Mouse (Mus musculus): ENCODE measurements around the gene Zfand2b. TPM values are rescaled to one million over a fixed set of nuclear protein-coding genes. Genes with fewer than 3 reads are reported as not detected.

Zfand2b gene
- total and polyA plus RNA-seq, 3 experiments = 15.7 to 40.7 (median 19.5) TPM

DNA sequence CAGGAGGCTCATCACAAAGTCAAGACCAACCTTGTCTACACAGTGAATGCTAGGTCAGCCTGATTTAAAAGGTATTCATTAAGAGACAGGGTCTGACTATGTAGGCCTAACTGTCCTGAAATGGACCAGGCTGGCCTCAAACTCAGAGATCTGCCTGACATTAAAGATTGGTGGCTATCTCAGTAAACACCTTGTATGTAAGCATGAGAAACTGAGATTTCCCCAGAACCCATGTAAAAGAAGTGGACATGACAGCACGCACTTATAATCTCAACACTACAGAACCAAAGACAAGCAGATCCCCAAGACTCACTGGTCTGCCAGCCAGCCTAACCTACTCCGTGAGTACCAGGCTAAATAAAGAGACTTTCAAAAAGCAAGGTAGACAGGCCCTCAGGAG, 30.0 kb upstream of the Zfand2b start:
- Histone ChIP-seq H3K9ac (ENCODE audit: insufficient read depth, low read depth) (no peak overlapping the region), H3K4me1 (ENCODE audit: control insufficient read depth in 1 of 2, insufficient read depth in 2 of 2) (peaks cover 0 to 19% of the 10 kb centered on the region in 2 experiments; a peak in 2 of 4 replicates), H3K4me3 (replicated peaks in 1 of 3; ENCODE audit: low read depth in 2 of 3, low read length in 2 of 3, poor library complexity in 1 of 3) (no peak overlapping the region), H3K9me3 (replicated peaks; ENCODE audit: low read length) (no peaks in the 10 kb centered on the region), H3K27ac (ENCODE audit: insufficient read depth, low read depth) (no peak overlapping the region), H3K27me3 (replicated peaks) (no peaks in the 10 kb centered on the region), H3K79me2 (replicated peaks; ENCODE audit: control insufficient read depth, extremely low read depth, insufficient read depth, poor library complexity, severe bottlenecking) (no peaks in the 10 kb centered on the region), H3K4me2 (ENCODE audit: insufficient read depth, low read depth, poor library complexity, severe bottlenecking) (no peak overlapping the region), H3K36me3 (replicated peaks in 1 of 2; ENCODE audit: control insufficient read depth in 1 of 2, insufficient read depth in 1 of 2, low read length in 1 of 2) (peaks cover 30 to 50% of the 10 kb centered on the region in 2 experiments)
- no peak for DNase-seq (ENCODE audit: extremely low read depth)
- TF ChIP-seq SIN3A (IDR thresholded peaks at IDR 0.05; ENCODE audit: low read length) = no peak
- dilution Hi-C loops (cut with MboI; ENCODE audit: extremely low pct_ligation_motif_present, extremely low pct_unique_long_range_greater_than_20kb, low sequenced_read_pairs) = no loop called here
- in situ Hi-C loops (cut with MboI; ENCODE audit: low pct_ligation_motif_present, low pct_unique_long_range_greater_than_20kb, low sequenced_read_pairs) = no loop called here

DNA sequence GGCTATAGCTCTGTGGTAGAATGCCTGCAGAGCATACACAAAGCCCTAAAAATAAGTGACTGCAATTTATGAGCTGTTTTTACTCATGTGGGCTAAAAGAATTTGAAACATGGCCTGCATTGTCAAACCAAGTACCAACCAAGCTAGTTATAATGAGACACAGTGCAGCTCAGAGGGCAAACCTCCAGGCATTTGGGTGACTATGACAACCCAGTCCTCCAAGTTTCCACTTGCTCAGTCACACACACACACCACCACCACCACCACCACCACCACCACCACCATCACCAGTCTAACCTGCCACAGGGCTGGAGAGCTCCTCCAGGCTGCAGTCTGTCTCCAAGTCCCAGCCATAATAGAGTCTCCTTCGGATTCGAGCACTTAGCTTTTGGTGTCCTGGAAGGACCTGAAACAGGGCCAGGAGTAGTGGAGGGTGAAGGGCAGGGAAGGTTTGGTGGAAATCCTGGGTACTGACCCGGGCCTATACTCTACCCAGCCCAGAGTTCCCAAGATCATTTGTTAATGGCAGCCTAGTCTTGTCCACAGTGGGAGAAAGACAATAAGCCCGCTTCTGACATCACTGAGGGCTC, 27.8 kb upstream of the Zfand2b start:
- H3K27ac ChIP-seq (ENCODE audit: insufficient read depth, low read depth) = no peak overlapping the region
- peak overlapping the region in 2 of 3 experiments; percentile 82 to 93 for H3K4me3 ChIP-seq (replicated peaks in 1 of 3; ENCODE audit: low read depth in 2 of 3, low read length in 2 of 3, poor library complexity in 1 of 3)
- peaks cover 2 to 30% of the 10 kb centered on the region in 2 experiments; a peak in 2 of 4 replicates for H3K4me1 ChIP-seq (ENCODE audit: control insufficient read depth in 1 of 2, insufficient read depth in 2 of 2)
- in situ Hi-C loops (cut with MboI; ENCODE audit: low pct_ligation_motif_present, low pct_unique_long_range_greater_than_20kb, low sequenced_read_pairs) = no loop called here
- DNase-seq (ENCODE audit: extremely low read depth) = no peak
- peak overlapping the region; percentile 74 for H3K9ac ChIP-seq (ENCODE audit: insufficient read depth, low read depth)
- no peaks in the 10 kb centered on the region for H3K9me3 ChIP-seq (replicated peaks; ENCODE audit: low read length)
- no peaks in the 10 kb centered on the region for H3K79me2 ChIP-seq (replicated peaks; ENCODE audit: control insufficient read depth, extremely low read depth, insufficient read depth, poor library complexity, severe bottlenecking)
- peaks cover 44 to 63% of the 10 kb centered on the region in 2 experiments for H3K36me3 ChIP-seq (replicated peaks in 1 of 2; ENCODE audit: control insufficient read depth in 1 of 2, insufficient read depth in 1 of 2, low read length in 1 of 2)
- dilution Hi-C loops (cut with MboI; ENCODE audit: extremely low pct_ligation_motif_present, extremely low pct_unique_long_range_greater_than_20kb, low sequenced_read_pairs) = no loop called here
- TF ChIP-seq BHLHE40 (IDR thresholded peaks at IDR 0.05; ENCODE audit: low read depth, low read length) (no peak), E2F4 (IDR thresholded peaks at IDR 0.05; ENCODE audit: insufficient replicate concordance, low read depth, low read length) (no peak), MAX (IDR thresholded peaks at IDR 0.05; ENCODE audit: low read length) (no peak), USF2 (conservative IDR thresholded peaks at IDR 0.05; ENCODE audit: low read depth, low read length) (no peak), HCFC1 (IDR thresholded peaks at IDR 0.05; ENCODE audit: low read depth, low read length) (no peak), NELFE (IDR thresholded peaks at IDR 0.05; ENCODE audit: low read depth, low read length) (no peak), ZNF384 (IDR thresholded peaks at IDR 0.05; ENCODE audit: low read depth, low read length) (no peak), ZKSCAN1 (IDR thresholded peaks at IDR 0.05; ENCODE audit: borderline replicate concordance, low read depth, low read length) (no peak), IRF4 (IDR thresholded peaks at IDR 0.05; ENCODE audit: low read depth, low read length) (no peak), RAD21 (IDR thresholded peaks at IDR 0.05; ENCODE audit: low read depth, low read length) (no peak), MAZ (IDR thresholded peaks at IDR 0.05; ENCODE audit: low read depth, low read length) (no peak), CTCF (conservative IDR thresholded peaks at IDR 0.05 in 1 of 2, IDR thresholded peaks at IDR 0.05 in 1 of 2; ENCODE audit: low read depth in 2 of 2, low read length in 2 of 2) (no peak), SIN3A (IDR thresholded peaks at IDR 0.05; ENCODE audit: low read length) (no peak), SMC3 (IDR thresholded peaks at IDR 0.05; ENCODE audit: low read depth, low read length) (no peak)
- H3K4me2 ChIP-seq (ENCODE audit: insufficient read depth, low read depth, poor library complexity, severe bottlenecking) = peak overlapping the region; percentile 64; the same call in 1 of the 2 replicates
- H3K27me3 ChIP-seq (replicated peaks) = no peaks in the 10 kb centered on the region
